Mouse (Mus musculus) forebrain, embryonic 11.5 days (tissue): ENCODE data around the gene Cbwd1. TPM values are rescaled to one million over a fixed set of nuclear protein-coding genes. Genes with fewer than 3 reads are reported as not detected.

Experiments
- ATAC-seq: fragments of 200-750 bp; cut with Nextera tagmentation; replicated peaks from 2 replicates; pipeline ENCODE4 v1.8.0; 2017; ENCODE audit warnings: moderate TSS enrichment; ENCODE audit not compliant: low FRiP score
- DNase-seq: peaks from one replicate; pipeline ENCODE4 v3.0.0-alpha.2; 2017; ENCODE audit warnings: low spot score
- H3K27ac ChIP-seq: fragments of 300-500 bp; sonication (generic); 2 replicates; pipeline ENCODE4 v1.5.1; 2014; ENCODE audit warnings: low read depth, low read length
- H3K27me3 ChIP-seq: fragments of 300-500 bp; sonication (generic); 2 replicates; pipeline ENCODE4 v1.6.1; 2014; ENCODE audit warnings: mild to moderate bottlenecking, low read length, mixed read lengths; ENCODE audit not compliant: control insufficient read depth, insufficient read depth
- H3K36me3 ChIP-seq: fragments of 300-500 bp; sonication (generic); 2 replicates; pipeline ENCODE4 v1.6.1; 2014; ENCODE audit warnings: mild to moderate bottlenecking, low read length, moderate library complexity, mixed read lengths; ENCODE audit not compliant: control insufficient read depth, insufficient read depth
- H3K4me1 ChIP-seq: fragments of 300-500 bp; sonication (generic); replicated peaks from 2 replicates; pipeline ENCODE4 v1.6.1; 2014; ENCODE audit warnings: low read length, mixed read lengths; ENCODE audit not compliant: control insufficient read depth, insufficient read depth
- H3K4me2 ChIP-seq: fragments of 300-500 bp; sonication (generic); 2 replicates; pipeline ENCODE4 v1.6.1; 2014; ENCODE audit warnings: low read depth, mild to moderate bottlenecking, low read length, moderate library complexity, mixed read lengths; ENCODE audit not compliant: severe bottlenecking
- H3K4me3 ChIP-seq: fragments of 300-500 bp; sonication (generic); 2 replicates; pipeline ENCODE4 v1.5.1; 2014; ENCODE audit warnings: low read depth, low read length
- H3K9ac ChIP-seq: fragments of 300-500 bp; sonication (generic); 2 replicates; pipeline ENCODE4 v1.6.1; 2014; ENCODE audit warnings: low read length
- H3K9me3 ChIP-seq: fragments of 300-500 bp; sonication (generic); 2 replicates; pipeline ENCODE4 v1.6.1; 2016; ENCODE audit warnings: low read length, mixed read lengths; ENCODE audit not compliant: control insufficient read depth
- WGBS: fragments of 180-500 bp; shearing (Covaris S2); extraction: QIAGEN DNeasy Blood & Tissue Kit; methylation state at CpG from one replicate; pipeline ENCODE4 v1.1.7; 2014; 5-methylcytosine and 5-hydroxymethylcytosine counted together
- polyA plus RNA-seq: library from polyadenylated mRNA; unstranded; fragments of >200 nt; fragmentation: Nextera tagmentation; extraction: Ambion mirVana; gene quantifications from 2 replicates; pipeline ENCODE4 v1.2.1, GENCODE M21; 2014

The Cbwd1 gene
- polyA plus RNA-seq, 1 experiment from 2014 or later: 22.2 TPM

DNA sequence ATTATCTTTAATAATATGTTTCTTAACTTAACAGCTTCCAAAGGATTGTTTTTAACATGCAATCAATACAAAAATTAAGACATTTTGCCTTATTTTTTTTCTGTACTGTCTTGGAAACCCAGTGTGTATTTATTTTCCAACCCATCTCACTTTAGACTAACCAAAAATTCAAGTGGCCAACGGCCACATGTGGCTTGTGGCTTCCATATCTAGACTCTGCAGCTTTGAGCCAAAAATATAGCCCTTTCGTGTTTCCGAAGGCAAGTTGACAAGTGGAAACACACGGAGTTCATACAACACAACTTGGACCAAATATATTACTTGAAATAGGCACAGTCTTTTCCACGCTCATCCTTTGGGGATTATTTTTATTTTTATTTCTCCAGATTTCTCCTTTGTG, 37.2 kb upstream of the Cbwd1 start:
- 75% methylated on average over 5 of the region's 5 CpGs for WGBS
- ATAC-seq (no peak), DNase-seq (no peak)
- H3K27me3 ChIP-seq: peaks cover 44% of the 10 kb centered on the region
- no peaks in the 10 kb centered on the region for H3K9me3 ChIP-seq
- no peak overlapping the region for H3K9ac ChIP-seq
- no peaks in the 10 kb centered on the region for H3K36me3 ChIP-seq
- peak overlapping the region; percentile 94; the same call in 1 of the 2 replicates for H3K4me2 ChIP-seq
- no peak overlapping the region; the same call in 1 of the 2 replicates for H3K4me3 ChIP-seq
- no peaks in the 10 kb centered on the region for H3K4me1 ChIP-seq
- no peak overlapping the region for H3K27ac ChIP-seq

GRCm38 (mm10) chr19:24996815-24997704, 35.6 kb upstream of the Cbwd1 start:
- DNase-seq (no peak), ATAC-seq (no peak)
- WGBS: 69% methylated on average over 12 of the region's 12 CpGs
- Histone ChIP-seq H3K36me3 (no peaks in the 10 kb centered on the region), H3K9ac (no peak overlapping the region), H3K4me2 (no peak overlapping the region), H3K27me3 (peaks cover 40% of the 10 kb centered on the region), H3K4me3 (no peak overlapping the region), H3K27ac (no peak overlapping the region), H3K9me3 (no peaks in the 10 kb centered on the region), H3K4me1 (no peaks in the 10 kb centered on the region)

- Histone ChIP-seq H3K4me3 (no peak overlapping the region), H3K36me3 (no peaks in the 10 kb centered on the region), H3K9me3 (no peaks in the 10 kb centered on the region), H3K27me3 (peaks cover 19% of the 10 kb centered on the region), H3K9ac (no peak overlapping the region), H3K27ac (no peak overlapping the region), H3K4me1 (no peaks in the 10 kb centered on the region), H3K4me2 (no peak overlapping the region)
- ATAC-seq (no peak), DNase-seq (no peak)
- 66% methylated on average over 8 of the region's 8 CpGs for whole genome bisulfite sequencing
Measured at GRCm38 (mm10) chr19:24994900-24995299, 33.5 kb upstream of the Cbwd1 start.

GRCm38 (mm10) chr19:24993526-24993925, 32.1 kb upstream of the Cbwd1 start:
- H3K4me2 ChIP-seq: no peak overlapping the region
- no peak overlapping the region for H3K27ac ChIP-seq
- H3K4me1 ChIP-seq: no peaks in the 10 kb centered on the region
- no peak overlapping the region for H3K4me3 ChIP-seq
- no peak overlapping the region for H3K9ac ChIP-seq
- 71% methylated on average over 6 of the region's 6 CpGs for WGBS
- H3K36me3 ChIP-seq: no peaks in the 10 kb centered on the region
- ATAC-seq (no peak), DNase-seq (no peak)
- H3K9me3 ChIP-seq: no peaks in the 10 kb centered on the region
- H3K27me3 ChIP-seq: peaks cover 6% of the 10 kb centered on the region; the same call in 1 of the 2 replicates

GRCm38 (mm10) chr19:24990138-24990822, 28.9 kb upstream of the Cbwd1 start:
- Histone ChIP-seq H3K27me3 (no peaks in the 10 kb centered on the region), H3K27ac (no peak overlapping the region), H3K9me3 (no peaks in the 10 kb centered on the region), H3K4me3 (no peak overlapping the region), H3K9ac (no peak overlapping the region), H3K4me2 (no peak overlapping the region), H3K4me1 (no peaks in the 10 kb centered on the region), H3K36me3 (no peaks in the 10 kb centered on the region)
- no peak for ATAC-seq
- 81% methylated on average over 7 of the region's 7 CpGs for WGBS
- DNase-seq: no peak

DNA sequence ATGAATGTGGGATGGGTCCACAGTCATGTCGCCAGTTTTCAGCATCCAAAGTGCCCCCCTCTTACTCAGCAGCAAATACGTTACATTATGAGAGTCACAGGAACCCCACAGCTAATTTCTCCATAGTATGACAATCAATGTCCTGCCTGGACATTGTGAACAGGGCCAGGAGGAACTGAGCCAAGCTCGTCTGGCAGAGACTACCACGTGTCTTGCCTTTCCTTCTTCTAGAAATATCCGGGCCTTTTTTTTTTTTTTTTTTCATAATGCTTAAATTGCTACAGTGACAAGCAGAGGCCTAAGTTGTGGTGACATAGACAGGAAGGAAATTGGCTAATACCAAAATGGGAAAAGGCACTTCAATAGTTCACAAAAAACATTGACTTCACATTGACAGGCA, 27.4 kb upstream of the Cbwd1 start:
- WGBS: 85% methylated on average over 5 of the region's 5 CpGs

GRCm38 (mm10) chr19:24987355-24987754, 25.9 kb upstream of the Cbwd1 start:
- 67% methylated on average over 4 of the region's 4 CpGs for WGBS
- ATAC-seq: no peak

More for the DNA sequence above, 27.4 kb upstream of the Cbwd1 start:
- no peak overlapping the region for H3K9ac ChIP-seq
- H3K36me3 ChIP-seq: no peaks in the 10 kb centered on the region
- no peak overlapping the region for H3K4me3 ChIP-seq
- no peak for ATAC-seq
- H3K4me2 ChIP-seq: no peak overlapping the region
- H3K9me3 ChIP-seq: no peaks in the 10 kb centered on the region
- no peaks in the 10 kb centered on the region for H3K27me3 ChIP-seq
- H3K4me1 ChIP-seq: no peaks in the 10 kb centered on the region
- H3K27ac ChIP-seq: no peak overlapping the region
- no peak for DNase-seq

GRCm38 (mm10) chr19:24985045-24985444, 23.6 kb upstream of the Cbwd1 start:
- no peak overlapping the region for H3K9ac ChIP-seq
- no peak overlapping the region for H3K4me3 ChIP-seq
- 94% methylated on average over 2 of the region's 2 CpGs for WGBS
- no peak overlapping the region for H3K27ac ChIP-seq
- ATAC-seq (no peak), DNase-seq (no peak)
- H3K4me2 ChIP-seq: no peak overlapping the region
- no peaks in the 10 kb centered on the region for H3K9me3 ChIP-seq
- no peaks in the 10 kb centered on the region for H3K27me3 ChIP-seq
- H3K4me1 ChIP-seq: no peaks in the 10 kb centered on the region
- no peaks in the 10 kb centered on the region for H3K36me3 ChIP-seq

More at GRCm38 (mm10) chr19:24987355-24987754, 25.9 kb upstream of the Cbwd1 start:
- Histone ChIP-seq H3K9ac (no peak overlapping the region), H3K36me3 (no peaks in the 10 kb centered on the region), H3K9me3 (no peaks in the 10 kb centered on the region), H3K27ac (no peak overlapping the region), H3K4me3 (no peak overlapping the region), H3K4me2 (no peak overlapping the region), H3K27me3 (no peaks in the 10 kb centered on the region), H3K4me1 (no peaks in the 10 kb centered on the region)
- no peak for DNase-seq
